Mouse (Mus musculus) kidney, postnatal 36 days (tissue): ENCODE results near the gene Fbxo39.
"Not testable (repeated sequence)": the region's sequence is repeated elsewhere in the genome, so short reads cannot be mapped to it uniquely, and the experiment has no call there.

Experiments used
- DNase-seq, 2 experiments: peaks; one replicate each; pipeline ENCODE4 v3.0.0; 2021 to 2022; ENCODE audit warnings: mixed read lengths in 2 of 2

The Fbxo39 gene

DNA sequence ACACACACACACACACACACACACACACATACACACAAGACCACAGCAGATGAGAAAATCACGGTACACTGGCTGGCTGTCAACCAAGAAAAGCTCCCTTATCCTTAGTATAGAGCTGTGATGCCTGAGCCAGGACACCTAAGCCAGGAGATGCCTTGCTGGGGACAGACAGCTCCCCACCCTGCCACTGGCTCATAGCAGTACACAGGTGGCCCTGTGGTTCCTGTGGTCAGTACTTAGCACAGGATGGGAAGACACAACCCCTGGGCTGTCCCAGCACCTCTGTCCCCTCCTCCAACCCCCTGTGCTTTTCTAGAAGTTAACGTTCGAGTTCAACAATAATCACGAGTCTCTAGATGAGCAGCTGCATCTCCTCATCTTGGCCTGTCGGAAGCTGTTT, 3.8 kb downstream of the Fbxo39 start:
- DNase-seq = no peak

DNA sequence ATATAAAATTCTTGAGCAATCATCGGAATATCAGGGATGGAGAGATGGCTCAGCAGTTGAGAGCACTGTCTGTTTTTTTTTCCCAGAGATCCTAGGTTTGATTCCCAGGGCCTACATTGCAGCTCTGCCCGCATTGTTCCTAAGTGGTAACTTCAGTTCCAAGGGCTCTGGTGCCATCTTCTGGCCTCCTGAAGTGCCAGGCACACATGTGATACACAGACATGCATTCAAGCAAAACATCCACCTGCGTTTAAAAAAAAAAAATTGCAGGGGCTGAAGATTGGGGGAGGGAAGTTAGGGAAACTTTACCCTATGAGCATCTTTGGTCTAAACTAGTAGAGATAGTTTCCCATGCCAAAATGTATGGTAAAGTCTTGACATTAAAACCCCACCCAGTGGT, 10.2 kb downstream of the Fbxo39 start:
- peak in 1 of 2 experiments; percentile 74 for DNase-seq

DNA sequence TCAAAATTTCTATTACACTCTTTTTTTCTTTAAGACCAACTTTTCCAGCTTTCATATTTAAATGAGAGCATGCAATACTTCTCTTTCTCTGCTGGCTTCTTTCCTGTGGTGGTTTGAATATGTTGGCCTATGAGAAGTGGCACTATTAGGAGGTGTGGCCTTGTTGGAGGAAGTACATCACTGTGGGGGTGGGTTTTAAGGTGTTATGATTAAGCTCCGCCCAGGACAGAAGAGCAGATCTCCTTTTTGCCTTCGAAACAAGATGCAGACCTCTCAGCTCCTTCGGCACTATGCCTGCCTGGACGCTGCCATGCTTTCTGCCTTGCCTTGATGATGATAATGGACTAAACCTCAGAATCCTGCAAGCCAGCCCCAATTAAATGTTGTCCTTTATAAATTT, 11.5 kb downstream of the Fbxo39 start:
- DNase-seq = no peak

DNA sequence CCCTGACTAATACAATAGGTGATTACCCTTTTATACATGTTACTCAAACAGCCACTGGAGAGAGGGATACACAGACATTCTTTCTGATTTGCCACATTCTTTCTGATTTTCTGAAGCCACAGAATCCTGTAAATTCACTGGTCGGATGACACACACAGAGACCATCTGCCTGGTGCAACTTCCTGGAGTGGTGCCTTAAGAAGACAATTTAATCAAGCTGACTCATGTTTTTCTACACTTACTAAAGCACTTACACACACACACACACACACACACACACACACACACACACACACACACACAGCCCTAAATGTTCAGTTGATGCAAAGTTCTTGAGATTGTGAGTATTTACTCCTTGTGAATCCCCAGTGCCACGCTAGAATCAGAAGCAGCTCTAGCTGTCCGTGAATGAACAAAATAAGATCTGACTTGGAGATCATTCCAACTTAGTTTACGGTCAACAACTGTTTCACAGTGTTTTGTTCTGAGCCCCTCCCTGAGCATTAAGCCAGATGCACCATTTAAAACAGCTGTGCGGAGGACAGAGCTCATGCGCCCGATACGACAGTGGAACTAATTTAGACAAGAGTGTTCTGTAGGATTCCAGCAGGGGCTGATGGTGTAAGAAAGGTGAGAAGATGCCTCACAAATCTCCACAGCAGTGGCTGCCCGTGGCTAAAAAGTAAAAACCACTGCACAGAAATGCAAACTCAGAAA, 18.9 kb downstream of the Fbxo39 start:
- no peak for DNase-seq

DNA sequence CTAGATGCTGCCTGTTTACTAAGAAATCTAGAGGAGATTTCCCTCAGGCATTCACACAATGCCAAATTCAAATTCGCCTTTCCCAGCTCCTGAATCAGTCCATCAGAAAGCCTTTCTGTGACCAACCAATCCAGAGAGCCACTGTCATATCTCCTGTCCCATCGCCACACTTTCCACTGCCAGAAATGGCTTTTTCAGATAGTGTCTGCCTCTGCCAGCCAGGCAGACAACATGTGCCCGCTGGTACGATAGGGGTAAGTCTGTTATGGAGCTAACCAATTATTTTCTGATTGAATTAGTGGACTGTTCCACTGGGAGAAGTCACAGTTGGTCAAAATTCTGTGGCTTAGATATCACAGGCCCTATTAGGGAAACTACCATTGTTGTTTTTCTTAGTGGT, 20.4 kb downstream of the Fbxo39 start:
- no peak for DNase-seq

DNA sequence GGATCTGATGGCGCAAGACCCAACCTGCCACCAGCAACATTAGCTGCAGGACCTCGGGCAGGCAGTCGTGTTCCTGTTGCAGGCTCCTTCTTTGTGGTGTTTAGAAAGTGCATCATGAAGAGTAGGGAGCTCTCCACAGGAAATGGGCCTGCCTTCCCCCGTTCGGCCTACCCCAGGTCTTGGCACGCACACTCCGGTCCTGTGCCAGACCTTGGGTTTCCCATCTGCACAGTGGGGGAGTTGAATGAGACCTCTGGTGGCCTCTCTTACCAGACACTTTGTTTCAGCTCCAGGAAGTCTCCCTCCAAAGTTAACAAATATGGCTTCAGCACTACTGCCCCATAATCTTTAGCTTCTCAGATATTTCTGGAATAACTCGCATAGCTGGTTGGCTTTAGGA, 22.5 kb downstream of the Fbxo39 start:
- no peak for DNase-seq

DNA sequence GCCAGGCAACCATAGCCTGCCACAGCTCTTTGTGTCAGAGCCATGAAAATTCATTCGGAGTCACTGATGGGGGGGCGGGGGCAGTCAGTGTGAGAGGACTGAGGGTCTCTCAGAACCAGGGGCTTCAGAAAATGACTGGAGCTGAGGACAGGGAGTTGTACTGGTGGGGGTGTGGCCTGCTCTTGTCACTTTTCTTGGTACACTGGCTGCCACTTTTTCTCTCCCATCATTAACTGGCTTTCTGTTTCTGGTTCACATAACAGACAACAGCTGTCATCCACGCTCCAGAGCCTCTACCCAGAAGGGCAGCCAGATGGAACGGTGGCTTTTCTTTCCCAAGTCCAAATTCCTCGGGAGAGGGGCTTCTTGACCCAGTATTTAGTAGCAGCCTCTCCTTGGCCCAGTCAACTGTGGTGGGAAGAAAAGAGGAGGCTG, 24.2 kb downstream of the Fbxo39 start:
- peak; percentile 50 to 57 for DNase-seq

DNA sequence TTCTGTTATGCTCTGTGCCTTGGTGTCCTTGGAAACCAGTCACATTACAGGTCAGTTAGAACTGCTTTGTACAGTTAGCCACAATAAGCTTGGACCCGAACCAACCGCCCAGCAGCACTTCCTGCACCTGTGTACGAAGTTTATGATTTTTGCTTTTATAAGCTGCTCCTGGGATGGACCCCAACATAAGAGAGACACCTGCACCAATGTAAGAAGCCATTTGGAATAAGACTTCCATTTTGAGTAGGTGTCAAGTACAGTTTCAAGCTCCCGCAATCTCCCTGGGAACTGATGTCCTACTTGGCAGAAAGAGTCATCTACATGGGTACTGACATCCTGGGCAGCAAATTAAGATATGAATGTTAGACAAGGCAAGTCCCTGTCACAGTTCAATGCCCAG, 25.5 kb downstream of the Fbxo39 start:
- DNase-seq = no peak

DNA sequence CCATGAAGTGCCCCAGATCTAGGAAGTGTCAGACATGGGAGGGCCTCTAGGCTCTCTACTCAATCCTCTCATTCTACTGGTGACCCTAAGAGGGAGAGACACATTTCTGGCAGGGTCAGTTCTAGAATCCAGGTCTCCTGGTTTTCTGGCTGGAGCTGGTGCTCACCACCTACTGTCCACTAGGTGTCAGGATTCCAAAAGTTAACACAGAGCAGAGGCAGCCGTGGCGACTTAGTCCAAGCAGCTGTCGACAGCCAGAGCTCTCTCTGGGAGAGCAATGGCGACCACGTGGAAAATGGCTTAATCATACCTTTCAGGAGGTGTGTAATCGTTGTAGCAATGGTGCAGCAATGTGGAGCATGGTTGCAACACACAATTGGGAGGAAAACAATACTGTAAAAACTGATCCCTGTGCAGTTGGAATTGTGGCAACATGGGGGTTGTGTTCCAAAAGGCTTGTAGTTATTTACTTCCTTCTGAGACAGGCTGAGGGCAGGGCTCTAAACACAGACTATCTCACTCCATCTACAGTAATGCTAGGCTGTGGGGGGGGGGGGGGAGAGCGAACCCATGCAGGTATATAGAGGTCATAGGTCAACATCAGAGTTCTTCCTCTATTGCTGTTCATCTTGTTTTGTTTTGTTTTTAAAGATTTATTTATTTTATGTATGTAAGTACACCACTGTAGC, 28.4 kb downstream of the Fbxo39 start:
- peak; percentile 71 to 77 for DNase-seq

DNA sequence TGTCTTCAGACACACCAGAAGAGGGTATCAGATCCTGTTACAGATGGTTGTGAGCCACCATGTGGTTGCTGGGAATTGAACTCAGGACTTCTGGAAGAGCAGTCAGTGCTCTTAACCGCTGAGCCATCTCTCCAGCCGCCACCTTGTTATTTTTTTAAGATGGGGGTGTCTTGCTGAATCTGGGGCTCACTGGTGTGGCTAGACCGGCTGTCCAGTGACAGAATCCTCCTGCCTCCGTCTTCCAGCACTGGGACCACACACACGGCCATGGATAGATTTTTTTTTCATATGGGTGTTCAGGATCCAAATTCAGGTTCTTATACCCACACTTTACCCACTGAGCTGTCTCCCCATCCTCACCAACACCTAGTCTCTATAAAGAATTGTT, 29.0 kb downstream of the Fbxo39 start:
- DNase-seq = not testable (repeated sequence)

DNA sequence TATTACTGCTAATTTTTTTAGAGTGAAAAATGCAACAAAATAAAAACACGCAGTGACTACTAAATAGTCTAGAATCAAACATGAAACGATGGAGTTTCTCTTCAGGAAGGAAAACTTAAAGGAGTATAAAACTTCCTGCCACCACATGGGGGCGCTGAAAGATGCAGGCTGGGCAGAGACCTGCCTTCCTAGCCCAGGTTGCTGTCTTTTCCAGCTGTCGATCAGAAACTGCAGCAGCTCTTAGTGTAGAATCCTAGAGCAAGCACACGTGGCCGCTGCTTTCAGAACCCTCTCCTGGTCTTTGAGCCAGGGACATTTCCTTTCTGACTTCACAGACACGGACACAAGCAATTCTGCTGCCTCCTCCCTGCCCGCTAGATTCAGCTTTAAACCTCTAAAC, 29.7 kb downstream of the Fbxo39 start:
- peak; percentile 59 to 88 for DNase-seq

DNA sequence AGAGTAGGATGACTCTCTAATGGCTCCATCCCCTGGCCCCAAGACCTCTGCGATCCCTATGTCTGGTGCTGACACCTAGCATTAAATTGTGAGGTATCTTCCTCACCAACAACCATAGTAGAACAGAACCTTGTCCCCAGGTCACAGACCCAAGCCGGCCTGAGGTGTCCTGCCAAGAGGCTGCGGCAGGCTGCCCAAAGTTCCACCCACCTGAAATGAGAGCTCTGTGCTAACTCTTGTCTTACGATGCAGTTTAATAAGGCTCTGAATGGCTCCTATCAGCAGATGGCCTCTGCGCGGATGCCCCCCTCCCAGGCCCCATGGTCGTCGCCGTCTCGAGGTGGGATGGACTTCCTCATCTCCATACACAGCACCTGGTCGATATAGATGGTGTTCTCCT, 30.2 kb downstream of the Fbxo39 start:
- peak; percentile 36 to 71 for DNase-seq

DNA sequence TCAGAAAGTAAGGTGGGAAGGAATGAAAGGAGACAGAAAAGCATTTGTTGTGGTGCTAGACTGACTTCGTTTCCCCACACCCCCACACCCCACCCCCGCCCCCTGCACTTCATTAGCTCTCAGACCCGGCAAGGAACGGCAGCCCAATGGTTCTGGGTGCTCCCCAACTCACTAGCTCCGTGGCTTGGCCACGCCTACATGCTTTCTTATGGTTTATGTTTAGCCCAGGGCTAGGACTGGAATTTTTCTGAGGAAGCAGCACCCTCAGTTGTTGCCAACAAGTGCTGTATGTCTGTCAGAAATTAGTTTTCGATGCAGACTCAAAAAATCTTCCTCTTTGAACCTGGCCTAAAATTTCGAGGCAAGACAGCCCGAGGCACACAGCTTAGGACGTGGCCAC, 34.3 kb downstream of the Fbxo39 start:
- DNase-seq = peak; percentile 43 to 66

DNA sequence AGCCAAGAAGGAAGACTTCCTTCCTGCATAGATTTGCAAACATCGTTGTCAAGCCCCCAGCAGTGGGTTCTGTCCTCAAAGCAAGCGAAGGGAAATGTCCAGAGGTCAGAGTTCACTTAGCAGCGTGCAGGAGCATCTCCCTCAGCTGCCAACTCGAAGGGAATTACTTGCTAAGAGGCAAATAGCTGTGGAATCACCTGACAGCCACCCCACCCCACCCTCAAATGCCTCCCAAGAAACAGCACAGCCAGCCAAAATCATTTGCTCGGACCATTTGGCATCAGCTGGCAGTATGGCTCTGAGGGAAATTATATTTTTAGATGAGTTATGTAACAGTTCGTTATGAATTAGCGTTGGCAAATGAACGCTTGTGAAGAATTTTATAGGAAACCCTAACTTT, 34.8 kb downstream of the Fbxo39 start:
- DNase-seq = peak; percentile 56 to 60

DNA sequence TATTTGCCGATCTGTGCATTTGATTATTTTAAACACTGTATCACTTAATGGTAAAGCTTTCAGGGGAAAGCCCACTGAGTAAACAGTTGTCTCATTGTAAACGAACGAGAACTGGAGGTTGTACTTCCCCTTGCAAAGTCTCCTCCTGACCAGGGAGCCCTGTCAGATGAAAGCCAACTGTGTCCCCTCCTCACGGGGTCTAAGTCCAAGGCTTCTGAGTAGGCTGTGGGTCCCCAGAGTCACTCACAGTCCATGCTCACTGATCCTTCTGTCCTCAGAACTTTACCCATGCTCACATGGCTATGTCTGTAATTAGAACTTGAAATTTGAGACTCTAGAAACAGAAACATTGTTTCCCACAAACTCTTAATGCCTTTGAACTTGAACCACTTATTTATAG, 35.4 kb downstream of the Fbxo39 start:
- peak; percentile 47 to 51 for DNase-seq

DNA sequence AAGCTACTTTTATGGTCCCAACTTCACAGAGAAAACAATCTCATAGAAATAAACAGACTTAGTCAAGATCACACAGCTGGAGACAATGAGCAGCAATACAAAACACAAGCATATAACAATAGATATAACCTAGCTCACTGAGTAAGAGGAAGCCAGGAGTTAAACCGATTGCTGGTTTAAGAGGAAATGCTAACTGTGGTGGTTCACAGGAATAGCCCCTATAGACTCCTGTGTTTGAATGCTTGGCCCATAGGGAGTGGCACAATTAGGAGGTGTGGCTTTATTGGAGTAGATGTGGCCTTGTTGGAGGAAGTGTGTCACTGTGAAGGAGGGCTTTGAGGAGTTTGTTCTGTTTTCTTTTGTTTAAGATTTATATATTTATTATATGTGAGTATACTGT, 38.0 kb downstream of the Fbxo39 start:
- no peak for DNase-seq

DNA sequence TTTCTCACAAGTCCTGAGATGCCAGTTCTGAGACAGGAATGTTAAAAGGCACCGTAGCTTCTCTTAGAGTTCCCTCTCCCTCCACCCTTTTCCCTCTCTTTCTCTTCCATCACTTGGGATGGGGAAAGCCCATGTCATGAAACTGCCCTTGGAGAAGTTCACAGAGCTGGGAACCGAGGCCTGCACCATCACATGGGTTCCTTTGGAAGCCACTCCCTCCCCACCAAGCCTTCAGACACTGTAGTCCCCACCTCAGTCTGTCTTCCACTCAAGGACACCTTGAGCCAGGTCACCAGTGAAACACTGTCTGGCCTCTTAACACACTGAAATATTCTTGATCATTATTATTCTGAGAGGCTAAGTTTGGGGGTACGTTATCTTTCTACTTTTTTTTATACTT, 38.9 kb downstream of the Fbxo39 start:
- DNase-seq = no peak

DNA sequence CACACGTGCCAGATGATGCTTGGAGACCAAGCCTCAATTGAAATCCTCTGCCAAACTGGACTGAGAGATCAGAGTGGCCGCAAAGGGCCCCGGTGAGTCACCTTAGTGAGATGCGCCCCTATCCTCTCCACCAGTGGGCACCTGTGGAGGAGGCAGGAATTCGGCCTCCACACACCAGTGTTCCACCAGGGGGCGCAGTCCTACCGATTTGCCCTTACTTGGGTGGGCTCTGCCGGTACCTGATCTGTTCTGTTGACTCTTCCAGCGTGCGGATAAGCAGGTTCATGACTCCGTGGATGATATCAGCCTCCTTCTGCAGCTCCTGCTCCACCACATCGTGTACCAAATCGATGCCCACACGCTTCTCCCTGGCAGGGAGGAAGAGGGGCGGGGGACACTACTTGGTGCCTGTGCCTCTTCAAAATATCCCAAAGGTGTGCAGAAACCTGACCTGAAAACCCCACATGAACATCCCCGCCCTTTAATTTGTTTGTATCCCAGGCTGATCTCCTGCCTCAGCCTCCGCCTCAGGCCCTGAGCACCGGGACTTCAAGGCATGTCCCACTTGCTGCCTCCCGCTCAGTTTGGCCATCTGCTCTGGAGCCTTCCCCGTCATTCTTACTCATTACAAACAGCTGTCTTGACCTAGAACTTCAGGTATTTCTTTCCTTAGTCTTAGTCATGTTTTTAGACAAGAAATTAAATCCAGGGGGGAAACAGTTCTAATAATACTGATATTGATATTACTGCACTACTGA, 40.9 kb downstream of the Fbxo39 start:
- DNase-seq = peak; percentile 60 to 90

DNA sequence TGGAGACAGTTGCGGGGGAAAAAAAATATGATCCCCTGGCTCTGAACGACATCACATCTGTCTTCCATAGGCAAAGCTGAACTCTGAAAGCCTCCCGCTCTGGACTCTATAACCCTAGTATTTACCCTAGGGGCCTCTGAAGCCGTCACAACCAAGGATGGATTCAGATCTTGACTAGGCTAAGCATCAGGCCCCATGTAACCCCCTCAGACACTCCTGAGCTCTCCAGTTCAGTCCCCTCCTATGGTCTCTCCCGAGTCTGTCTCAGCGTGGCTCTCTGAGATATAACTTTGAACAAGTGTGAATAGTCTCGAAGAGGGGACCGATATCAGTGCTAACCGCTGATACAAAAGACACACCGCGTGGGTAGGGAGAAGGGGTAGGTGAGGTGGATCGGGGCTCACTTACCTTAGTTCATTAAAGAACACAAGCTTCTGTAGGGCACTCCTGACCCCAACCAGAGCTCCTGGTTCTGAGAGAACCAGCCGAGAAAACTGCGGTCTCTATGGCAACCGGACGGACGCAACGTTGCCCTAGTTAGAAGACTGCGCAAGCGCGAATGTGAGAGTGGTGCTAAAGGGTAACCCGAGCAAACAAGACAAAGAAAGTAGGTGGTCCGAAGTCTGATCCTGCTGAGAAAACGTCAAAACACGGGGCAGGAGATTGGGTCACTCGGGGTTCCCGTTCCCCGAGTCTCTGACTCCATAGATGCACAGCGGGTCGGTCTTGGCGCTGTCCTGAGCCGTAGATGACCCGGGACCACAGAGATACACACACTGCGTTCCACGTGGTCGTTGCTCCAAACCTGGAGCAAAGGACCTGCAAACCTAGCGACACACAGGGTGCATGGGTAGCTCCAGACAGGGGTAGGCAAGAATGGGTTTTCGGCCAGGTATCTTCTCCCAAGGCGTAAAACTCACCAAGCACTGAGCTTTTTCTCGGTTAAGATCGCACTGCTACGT, 47.4 kb downstream of the Fbxo39 start:
- peak; percentile 81 to 84 for DNase-seq

DNA sequence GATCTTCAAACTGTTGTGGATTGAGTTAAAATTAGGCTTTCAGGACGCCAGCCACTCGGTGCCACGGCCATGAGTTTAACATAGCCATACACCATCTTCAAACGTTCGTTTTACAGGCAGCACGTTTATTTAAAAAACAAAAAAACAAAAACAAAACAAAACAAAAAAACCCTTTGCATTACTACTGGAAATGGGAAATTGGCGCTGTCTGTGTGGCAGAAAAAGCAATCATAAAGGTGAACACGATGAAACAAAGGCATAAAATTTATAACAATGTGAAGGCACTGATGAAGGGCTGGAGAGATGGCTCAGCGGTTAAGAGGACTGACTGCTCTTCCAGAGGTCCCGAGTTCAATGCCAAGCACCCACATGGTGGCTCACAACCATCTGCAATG, 48.1 kb downstream of the Fbxo39 start, which contains the start of gene Tekt1:
Tekt1 (minus strand) TSS at position 96 of the 395 bp plus-strand sequence.
- no peak for DNase-seq

DNA sequence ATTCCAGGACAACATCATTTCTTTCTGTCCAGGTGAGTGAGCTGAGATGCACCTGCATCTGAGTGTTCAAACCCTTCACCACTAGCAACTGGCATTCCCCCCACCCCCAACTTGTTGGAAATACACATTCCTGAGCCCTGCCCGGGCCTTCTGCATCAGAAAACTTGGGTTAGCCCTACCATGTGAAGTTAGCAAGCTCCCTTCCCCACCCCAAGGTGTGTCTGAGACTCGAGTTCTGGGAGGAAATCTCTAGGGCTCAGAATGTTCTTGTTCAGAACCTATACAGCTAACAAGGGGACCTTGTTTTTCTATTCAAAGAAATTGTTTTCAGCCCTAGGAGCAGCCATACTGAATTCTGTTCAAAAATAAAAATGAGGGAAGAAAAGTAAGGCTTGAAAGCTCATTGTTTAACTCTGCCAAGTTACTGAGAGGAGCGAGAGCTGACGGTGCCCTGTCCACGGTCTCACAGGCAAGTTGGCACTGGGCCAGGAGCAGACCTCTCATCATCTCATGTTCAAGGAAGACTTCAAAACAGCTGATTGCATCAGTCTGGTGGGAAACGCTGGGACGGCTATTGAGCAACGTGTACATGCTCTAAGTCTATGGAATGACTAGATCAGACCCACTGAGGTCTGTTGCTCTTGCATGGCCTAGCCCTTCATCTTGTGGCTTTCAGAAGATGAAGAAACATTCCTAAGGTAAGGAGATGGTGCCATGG, 49.4 kb downstream of the Fbxo39 start:
- no peak for DNase-seq

DNA sequence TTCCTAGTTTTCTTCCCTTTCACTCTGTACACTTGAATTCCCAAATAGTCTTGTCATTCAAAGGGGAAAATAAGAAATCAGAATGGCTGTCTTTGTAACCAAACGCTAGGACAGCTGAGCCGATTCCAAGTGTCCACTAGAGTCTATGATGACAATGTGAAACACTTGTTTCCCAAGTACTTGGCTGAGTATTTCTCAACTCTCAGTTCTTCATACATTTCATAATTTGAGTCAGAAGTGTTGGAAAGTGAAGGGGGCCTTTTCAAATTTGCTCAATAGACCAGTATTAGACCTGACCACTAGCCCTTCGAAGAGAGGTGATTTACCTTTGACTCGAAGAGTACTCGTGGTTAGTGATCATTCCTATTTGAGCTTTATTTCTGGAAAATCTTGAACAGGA, 50.3 kb downstream of the Fbxo39 start:
- no peak for DNase-seq
